Mouse (Mus musculus): ENCODE measurements around the gene N4bp2. TPM values are rescaled to one million over a fixed set of nuclear protein-coding genes. Genes with fewer than 3 reads are reported as not detected.

The N4bp2 gene
- polyA plus RNA-seq, 1 experiment = 3.6 TPM

- Histone ChIP-seq H3K4me3 (replicated peaks; ENCODE audit: extremely low read depth, low read depth, low read length) (no peak overlapping the region), H3K4me1 (ENCODE audit: control insufficient read depth, insufficient read depth, low read length) (no peaks in the 10 kb centered on the region)
- no peak for DNase-seq
- TF ChIP-seq CTCF (IDR thresholded peaks at IDR 0.05; ENCODE audit: insufficient read depth, low read length) (no peak), POLR2A (IDR thresholded peaks at IDR 0.05; ENCODE audit: borderline replicate concordance, extremely low read depth, low read depth, low read length) (no peak)
- WGBS = 77% methylated on average over 3 of the region's 3 CpGs
These were observed 24.0 kb upstream of the N4bp2 start for GRCm38 (mm10) chr5:65739366-65739765.

DNA sequence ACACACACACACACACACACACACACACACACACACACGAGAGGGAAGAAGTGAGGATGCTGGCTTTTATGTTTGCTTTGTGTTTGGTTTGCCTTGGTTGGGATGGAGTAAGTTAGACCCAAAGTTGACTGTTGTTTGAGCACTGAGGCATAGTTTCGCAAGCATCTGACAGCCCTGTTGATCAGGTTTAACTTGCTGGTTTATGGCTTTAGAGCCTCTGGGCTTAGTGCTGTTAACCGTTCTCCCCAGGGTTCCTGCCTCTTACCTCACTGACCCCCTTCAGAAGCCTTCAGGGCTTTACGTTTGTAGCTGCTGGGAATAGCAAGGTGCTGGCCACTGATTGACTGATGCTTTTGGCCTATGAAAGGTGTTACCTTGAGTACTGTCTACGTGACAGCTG, 16.4 kb upstream of the N4bp2 start:
- TF ChIP-seq CTCF (IDR thresholded peaks at IDR 0.05; ENCODE audit: insufficient read depth, low read length) (no peak), POLR2A (IDR thresholded peaks at IDR 0.05; ENCODE audit: borderline replicate concordance, extremely low read depth, low read depth, low read length) (no peak)
- Histone ChIP-seq H3K4me1 (ENCODE audit: control insufficient read depth, insufficient read depth, low read length) (no peaks in the 10 kb centered on the region), H3K4me3 (replicated peaks; ENCODE audit: extremely low read depth, low read depth, low read length) (no peak overlapping the region)
- WGBS = 79% methylated on average over 5 of the region's 5 CpGs
- DNase-seq = no peak

DNA sequence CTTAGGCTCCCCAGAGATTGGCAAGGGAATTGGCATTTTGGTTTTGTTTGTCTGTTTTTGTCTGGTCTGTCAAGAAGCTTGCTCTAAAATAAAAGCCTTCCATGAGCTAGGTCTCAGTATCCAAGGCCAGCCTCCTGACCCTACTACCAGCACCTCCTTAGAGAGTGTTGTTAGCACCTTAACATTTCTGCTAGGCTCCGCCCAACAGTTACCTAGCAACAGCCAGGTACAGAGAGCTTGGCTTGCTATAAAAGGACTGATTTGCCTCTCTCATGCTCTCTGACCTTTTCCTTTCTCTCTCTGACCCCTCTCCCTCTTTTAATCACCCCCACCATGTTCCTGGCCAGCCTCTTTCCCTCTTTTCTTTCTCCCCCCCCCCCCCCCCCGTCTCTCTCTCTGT, 14.9 kb upstream of the N4bp2 start:
- no peak for DNase-seq
- 68% methylated on average over 2 of the region's 2 CpGs for WGBS
- TF ChIP-seq POLR2A (IDR thresholded peaks at IDR 0.05; ENCODE audit: borderline replicate concordance, extremely low read depth, low read depth, low read length) = no peak
- TF ChIP-seq CTCF (IDR thresholded peaks at IDR 0.05; ENCODE audit: insufficient read depth, low read length) = no peak
- Histone ChIP-seq H3K4me3 (replicated peaks; ENCODE audit: extremely low read depth, low read depth, low read length) (no peak overlapping the region), H3K4me1 (ENCODE audit: control insufficient read depth, insufficient read depth, low read length) (peaks cover 3% of the 10 kb centered on the region; the same call in 1 of the 2 replicates)

- DNase-seq = no peak
- TF ChIP-seq POLR2A (IDR thresholded peaks at IDR 0.05; ENCODE audit: borderline replicate concordance, extremely low read depth, low read depth, low read length) = no peak
- TF ChIP-seq CTCF (IDR thresholded peaks at IDR 0.05; ENCODE audit: insufficient read depth, low read length) = no peak
- Histone ChIP-seq H3K4me1 (ENCODE audit: control insufficient read depth, insufficient read depth, low read length) (peaks cover 3% of the 10 kb centered on the region; the same call in 1 of the 2 replicates), H3K4me3 (replicated peaks; ENCODE audit: extremely low read depth, low read depth, low read length) (no peak overlapping the region)
These were observed 14.4 kb upstream of the N4bp2 start for GRCm38 (mm10) chr5:65748880-65749279.

- Histone ChIP-seq H3K4me1 (ENCODE audit: control insufficient read depth, insufficient read depth, low read length) (peaks cover 3% of the 10 kb centered on the region; the same call in 1 of the 2 replicates), H3K4me3 (replicated peaks; ENCODE audit: extremely low read depth, low read depth, low read length) (no peak overlapping the region)
- TF ChIP-seq CTCF (IDR thresholded peaks at IDR 0.05; ENCODE audit: insufficient read depth, low read length) (no peak), POLR2A (IDR thresholded peaks at IDR 0.05; ENCODE audit: borderline replicate concordance, extremely low read depth, low read depth, low read length) (no peak)
- DNase-seq = no peak
- WGBS = 29% methylated on average over 4 of the region's 4 CpGs
These were observed 11.3 kb upstream of the N4bp2 start for GRCm38 (mm10) chr5:65752021-65752420.

DNA sequence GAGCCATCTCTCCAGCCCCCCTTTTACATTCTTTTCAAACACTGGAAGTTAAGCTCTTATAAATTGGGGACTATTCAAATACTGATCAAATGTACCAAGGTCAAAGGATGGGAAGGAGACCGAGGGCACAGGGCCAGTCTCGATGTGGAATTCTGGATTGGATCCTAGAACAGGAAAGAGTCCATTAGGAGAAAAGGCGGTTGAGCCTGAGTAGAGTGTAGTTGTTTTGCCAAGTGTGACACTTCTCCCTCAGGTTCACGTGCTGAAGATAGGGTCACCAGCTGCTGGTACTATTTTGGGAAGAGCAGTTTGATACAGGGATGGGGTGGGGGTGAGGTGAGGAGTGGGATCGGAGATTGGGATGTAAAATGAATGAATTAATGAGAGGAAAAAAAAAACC, 7.5 kb upstream of the N4bp2 start:
- Histone ChIP-seq H3K4me3 (replicated peaks; ENCODE audit: extremely low read depth, low read depth, low read length) (no peak overlapping the region), H3K4me1 (ENCODE audit: control insufficient read depth, insufficient read depth, low read length) (peaks cover 3% of the 10 kb centered on the region; the same call in 1 of the 2 replicates)
- WGBS = 46% methylated on average over 5 of the region's 5 CpGs
- no peak for TF ChIP-seq POLR2A (IDR thresholded peaks at IDR 0.05; ENCODE audit: borderline replicate concordance, extremely low read depth, low read depth, low read length)
- DNase-seq = no peak

GRCm38 (mm10) chr5:65757110-65757509, 6.2 kb upstream of the N4bp2 start:
- no peak for DNase-seq
- Histone ChIP-seq H3K4me3 (replicated peaks; ENCODE audit: extremely low read depth, low read depth, low read length) (no peak overlapping the region), H3K4me1 (ENCODE audit: control insufficient read depth, insufficient read depth, low read length) (peaks cover 5% of the 10 kb centered on the region)
- 86% methylated on average over 1 of the region's 1 CpGs for WGBS
- TF ChIP-seq CTCF (IDR thresholded peaks at IDR 0.05; ENCODE audit: insufficient read depth, low read length) (no peak), POLR2A (IDR thresholded peaks at IDR 0.05; ENCODE audit: borderline replicate concordance, extremely low read depth, low read depth, low read length) (no peak)

DNA sequence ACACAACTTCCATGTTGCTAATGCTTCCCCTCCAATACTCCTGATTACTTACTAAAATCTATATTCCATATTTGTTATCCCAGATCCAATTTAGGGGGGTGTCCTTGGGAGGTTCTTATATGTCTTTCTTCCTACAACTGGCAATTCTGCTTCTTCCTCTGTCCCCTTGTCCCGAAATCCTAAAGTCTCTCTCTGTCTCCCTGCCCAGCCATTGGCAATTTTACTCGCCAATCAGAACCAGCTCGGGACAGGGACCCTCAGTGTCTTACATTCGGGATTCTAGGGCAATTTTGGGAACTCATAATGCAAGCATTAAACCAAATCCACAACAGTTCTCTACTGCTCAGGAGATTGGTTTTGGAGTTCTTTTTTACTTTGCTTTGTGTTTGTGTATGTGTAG, 3.3 kb upstream of the N4bp2 start:
- WGBS = 95% methylated on average over 4 of the region's 4 CpGs
- no peak for TF ChIP-seq CTCF (IDR thresholded peaks at IDR 0.05; ENCODE audit: insufficient read depth, low read length)
- TF ChIP-seq POLR2A (IDR thresholded peaks at IDR 0.05; ENCODE audit: borderline replicate concordance, extremely low read depth, low read depth, low read length) = no peak
- DNase-seq = no peak
- Histone ChIP-seq H3K4me3 (replicated peaks; ENCODE audit: extremely low read depth, low read depth, low read length) (no peak overlapping the region), H3K4me1 (ENCODE audit: control insufficient read depth, insufficient read depth, low read length) (peaks cover 2% of the 10 kb centered on the region)

DNA sequence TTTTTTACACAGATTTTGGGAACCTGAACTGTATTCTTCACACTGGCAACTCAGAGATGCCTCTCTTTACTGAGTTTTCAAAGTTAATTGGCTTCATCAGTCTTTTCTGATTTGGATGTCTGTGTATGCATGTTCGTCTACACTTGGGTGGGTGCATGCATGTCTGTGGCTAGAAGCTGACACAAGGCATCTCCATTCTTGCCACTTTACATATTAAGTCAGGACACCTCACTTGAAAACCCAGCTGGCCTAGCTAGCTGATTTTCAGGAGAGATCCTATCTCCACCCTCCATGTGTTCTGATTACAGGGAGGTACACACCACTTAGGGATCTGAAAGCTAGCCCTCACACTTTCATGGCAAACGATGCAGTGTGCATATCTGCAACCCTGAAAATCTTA, 2.7 kb upstream of the N4bp2 start:
- no peak for DNase-seq
- H3K4me3 ChIP-seq (replicated peaks; ENCODE audit: extremely low read depth, low read depth, low read length) = no peak overlapping the region
- H3K4me1 ChIP-seq (ENCODE audit: control insufficient read depth, insufficient read depth, low read length) = peaks cover 4% of the 10 kb centered on the region
- no peak for TF ChIP-seq POLR2A (IDR thresholded peaks at IDR 0.05; ENCODE audit: borderline replicate concordance, extremely low read depth, low read depth, low read length)
- TF ChIP-seq CTCF (IDR thresholded peaks at IDR 0.05; ENCODE audit: insufficient read depth, low read length) = no peak
- WGBS = 75% methylated on average over 2 of the region's 2 CpGs

GRCm38 (mm10) chr5:65761020-65761419, 2.3 kb upstream of the N4bp2 start:
- WGBS = 42% methylated on average over 5 of the region's 5 CpGs
- DNase-seq = no peak
- TF ChIP-seq CTCF (IDR thresholded peaks at IDR 0.05; ENCODE audit: insufficient read depth, low read length) = no peak
- Histone ChIP-seq H3K4me3 (replicated peaks; ENCODE audit: extremely low read depth, low read depth, low read length) (no peak overlapping the region), H3K4me1 (ENCODE audit: control insufficient read depth, insufficient read depth, low read length) (peaks cover 5% of the 10 kb centered on the region)

DNA sequence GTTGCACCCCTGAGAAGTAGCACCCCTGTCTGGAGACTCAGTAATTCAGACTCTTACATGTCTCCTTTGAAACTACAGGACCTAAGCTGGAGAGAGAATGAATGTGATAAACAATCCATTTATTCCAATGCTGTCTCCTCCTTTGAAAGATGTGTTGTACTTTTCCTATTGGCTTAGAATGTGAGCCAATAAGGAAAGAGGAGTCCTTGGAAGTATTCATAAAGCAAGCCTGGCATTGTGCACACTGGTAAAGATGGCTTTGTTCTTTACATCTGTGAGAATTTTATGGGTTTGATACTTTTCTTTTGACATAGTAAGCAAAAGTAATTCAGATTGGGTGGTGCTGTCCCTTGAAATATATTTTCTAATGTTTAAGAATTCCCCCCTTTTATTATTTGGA, 1.4 kb upstream of the N4bp2 start:
- TF ChIP-seq POLR2A (IDR thresholded peaks at IDR 0.05; ENCODE audit: borderline replicate concordance, extremely low read depth, low read depth, low read length) (no peak), CTCF (IDR thresholded peaks at IDR 0.05; ENCODE audit: insufficient read depth, low read length) (no peak)
- Histone ChIP-seq H3K4me3 (replicated peaks; ENCODE audit: extremely low read depth, low read depth, low read length) (no peak overlapping the region), H3K4me1 (ENCODE audit: control insufficient read depth, insufficient read depth, low read length) (peaks cover 5% of the 10 kb centered on the region)
- DNase-seq = no peak

All from lung, adult 2 months (tissue).